Mouse (Mus musculus): ENCODE results near the gene Nedd8. TPM values are rescaled to one million over a fixed set of nuclear protein-coding genes. Genes with fewer than 3 reads are reported as not detected.

The Nedd8 gene
- total RNA-seq, 1 experiment from 2014 or later, result 224 TPM

DNA sequence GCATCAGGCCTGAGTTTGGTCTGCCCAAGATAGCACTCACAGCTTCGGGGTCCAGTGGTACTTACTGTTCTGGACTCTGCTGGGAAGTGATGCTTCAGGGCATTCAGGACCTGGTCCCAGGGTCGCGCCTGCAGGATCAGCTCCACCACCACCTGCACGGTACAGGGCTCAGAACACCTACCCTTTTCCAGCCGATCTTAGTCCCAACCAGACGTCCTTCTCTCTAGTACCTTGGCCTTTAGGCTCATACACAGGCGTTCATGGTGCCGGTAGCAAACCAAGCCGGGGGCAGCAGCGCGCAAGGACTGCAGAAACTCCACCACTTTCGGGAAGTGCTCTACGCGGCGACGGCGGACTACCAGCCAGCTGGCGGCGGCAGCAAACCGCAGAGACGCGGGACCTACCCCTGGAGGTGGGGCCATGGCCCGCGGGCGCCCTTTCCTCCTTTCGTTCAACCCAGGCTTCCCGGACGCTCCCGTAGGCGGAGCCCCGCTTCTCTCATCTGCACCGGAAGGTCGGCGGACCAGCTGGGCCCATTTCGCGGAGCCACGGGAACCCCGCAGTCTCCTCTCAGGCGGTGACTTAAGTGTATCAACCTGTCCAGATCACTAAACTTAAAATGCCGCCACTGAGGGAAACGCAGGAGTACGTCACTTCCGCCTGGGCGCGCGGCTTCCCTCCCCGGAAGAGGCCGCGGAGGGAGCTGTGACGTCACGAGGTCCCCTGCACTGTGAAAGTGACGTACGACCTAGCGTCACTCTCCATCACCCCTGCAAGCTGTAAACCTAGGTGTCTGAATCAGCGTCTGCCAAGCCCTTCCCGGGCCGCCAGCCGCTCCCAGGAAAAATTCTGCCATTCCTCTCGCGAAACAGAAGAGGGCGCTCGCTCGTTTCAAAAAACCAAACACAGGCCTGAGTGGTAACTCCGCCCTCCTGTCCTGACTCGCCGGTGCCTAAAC is 9.5 kb upstream of the Nedd8 start, which contains the start of gene Tinf2:
TSS of gene Tinf2 (minus strand) at position 661 of the 958 bp plus-strand sequence.
- peak; percentile 90 for ATAC-seq (replicated peaks; ENCODE audit: insufficient number of reproducible peaks, low FRiP score, low TSS enrichment, poor library complexity, severe bottlenecking)

DNA sequence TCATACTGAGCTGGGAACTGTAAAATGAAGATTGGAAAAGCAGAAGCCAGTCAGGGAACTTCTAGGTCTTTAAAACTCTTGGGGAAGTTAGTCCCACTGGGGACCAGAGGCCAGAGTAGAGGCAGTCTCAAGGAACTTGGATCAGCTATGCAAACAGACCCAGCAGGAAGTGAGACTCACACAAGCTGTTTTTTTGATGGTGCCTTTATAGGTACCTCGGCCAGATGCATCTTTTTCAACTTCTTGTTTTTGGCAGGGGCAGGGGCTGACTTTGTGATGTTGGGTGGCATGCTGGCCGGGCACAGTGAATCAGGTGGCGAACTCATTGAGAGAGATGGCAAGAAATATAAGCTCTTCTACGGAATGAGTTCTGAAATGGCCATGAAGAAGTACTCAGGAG is 5.7 kb upstream of the Nedd8 start:
- no peak for ATAC-seq (replicated peaks; ENCODE audit: insufficient number of reproducible peaks, low FRiP score, low TSS enrichment, poor library complexity, severe bottlenecking)

DNA sequence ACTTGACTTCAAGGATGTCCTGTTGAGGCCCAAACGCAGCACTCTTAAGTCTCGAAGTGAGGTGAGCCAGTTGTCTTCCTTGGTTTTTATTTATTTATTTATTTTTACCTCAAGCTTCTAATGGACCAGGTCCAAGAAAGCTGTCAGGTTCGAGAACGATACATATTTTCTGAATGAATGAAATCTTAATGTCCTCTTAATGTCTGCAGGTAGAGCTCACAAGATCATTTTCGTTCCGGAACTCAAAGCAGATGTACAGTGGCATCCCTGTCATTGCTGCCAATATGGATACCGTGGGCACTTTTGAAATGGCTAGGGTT is 777 bp upstream of the Nedd8 start:
- no peak for ATAC-seq (replicated peaks; ENCODE audit: insufficient number of reproducible peaks, low FRiP score, low TSS enrichment, poor library complexity, severe bottlenecking)

- peak; percentile 10; the same call in 1 of the 2 replicates for ATAC-seq (replicated peaks; ENCODE audit: insufficient number of reproducible peaks, low FRiP score, low TSS enrichment, poor library complexity, severe bottlenecking)
These were observed 465 bp downstream of the Nedd8 start for GRCm38 (mm10) chr14:55671486-55671832.

GRCm38 (mm10) chr14:55660636-55661035 is 11.3 kb downstream of the Nedd8 start:
- no peak for ATAC-seq (replicated peaks; ENCODE audit: insufficient number of reproducible peaks, low FRiP score, low TSS enrichment, poor library complexity, severe bottlenecking)

DNA sequence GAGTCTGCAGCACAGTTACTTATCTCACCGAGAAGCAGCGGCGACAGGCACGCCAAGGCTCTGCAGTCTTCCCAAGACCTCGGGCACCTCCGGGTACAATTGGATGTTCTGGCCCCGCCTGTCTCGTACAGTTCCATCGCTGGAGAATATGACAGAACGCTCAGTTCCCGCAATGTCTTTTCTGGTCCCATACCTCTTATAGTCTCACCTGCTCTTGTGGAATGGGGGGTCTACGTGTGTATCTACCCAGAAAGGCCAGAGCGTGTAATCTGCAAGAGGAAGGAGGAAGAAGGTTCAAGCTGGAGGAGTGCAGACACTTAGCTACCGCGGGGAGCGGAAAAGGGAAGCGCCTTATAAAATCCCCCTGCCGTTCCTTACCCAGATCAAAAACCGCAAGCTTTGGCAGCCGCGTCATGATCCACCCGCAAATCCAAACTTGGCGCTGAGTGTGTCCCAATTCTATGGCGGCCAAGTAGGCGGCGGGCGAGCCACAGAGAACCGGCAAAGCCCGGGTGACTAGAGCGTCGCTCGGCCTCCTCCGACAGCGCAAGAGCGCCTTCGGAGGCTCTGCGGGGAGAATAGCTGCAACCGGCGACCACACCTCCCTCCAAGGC is 11.9 kb downstream of the Nedd8 start, which contains the start of gene Mdp1:
TSS of gene Mdp1 (minus strand) at position 549 of the 614 bp plus-strand sequence.
- ATAC-seq (replicated peaks; ENCODE audit: insufficient number of reproducible peaks, low FRiP score, low TSS enrichment, poor library complexity, severe bottlenecking), result peak; percentile 95

DNA sequence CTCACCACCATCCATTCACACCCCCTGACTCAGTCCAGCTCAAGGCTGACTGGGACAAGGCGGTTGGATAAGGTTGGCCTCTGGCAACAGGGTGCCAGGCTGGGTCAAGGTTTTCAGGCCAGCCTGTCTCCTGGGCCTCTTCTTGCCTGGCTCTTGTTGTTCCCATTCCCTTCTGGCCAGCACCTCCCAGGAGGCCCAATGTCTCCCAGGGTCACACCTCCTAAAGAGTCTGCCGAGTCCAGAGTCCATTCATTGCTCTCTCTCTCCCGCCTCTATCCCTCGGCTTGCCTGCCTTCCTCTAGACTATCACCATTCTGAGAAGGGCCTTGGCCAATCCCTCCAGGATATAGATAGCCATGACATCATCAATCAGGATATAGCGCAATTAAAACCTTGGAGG is 13.9 kb downstream of the Nedd8 start:
- no peak for ATAC-seq (replicated peaks; ENCODE audit: insufficient number of reproducible peaks, low FRiP score, low TSS enrichment, poor library complexity, severe bottlenecking)

DNA sequence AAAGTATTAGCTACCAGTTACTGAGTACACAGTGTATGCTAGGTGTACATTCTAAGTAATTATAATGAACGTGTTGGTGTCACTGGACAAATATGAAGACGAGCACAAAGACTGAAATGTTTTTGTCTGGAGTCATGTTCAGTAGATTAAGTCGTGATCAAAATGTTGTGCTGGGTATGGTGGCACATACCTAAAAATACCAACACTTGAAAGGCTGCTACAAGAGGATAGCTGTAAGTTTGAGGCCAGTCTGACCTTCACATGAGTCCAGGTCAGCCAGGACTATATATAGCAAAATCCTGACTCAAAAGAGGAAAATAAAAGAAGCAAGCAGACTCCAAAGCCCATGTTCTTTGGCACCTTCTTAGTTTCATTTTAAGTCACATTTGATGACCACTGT is 15.0 kb downstream of the Nedd8 start:
- no peak for ATAC-seq (replicated peaks; ENCODE audit: insufficient number of reproducible peaks, low FRiP score, low TSS enrichment, poor library complexity, severe bottlenecking)

DNA sequence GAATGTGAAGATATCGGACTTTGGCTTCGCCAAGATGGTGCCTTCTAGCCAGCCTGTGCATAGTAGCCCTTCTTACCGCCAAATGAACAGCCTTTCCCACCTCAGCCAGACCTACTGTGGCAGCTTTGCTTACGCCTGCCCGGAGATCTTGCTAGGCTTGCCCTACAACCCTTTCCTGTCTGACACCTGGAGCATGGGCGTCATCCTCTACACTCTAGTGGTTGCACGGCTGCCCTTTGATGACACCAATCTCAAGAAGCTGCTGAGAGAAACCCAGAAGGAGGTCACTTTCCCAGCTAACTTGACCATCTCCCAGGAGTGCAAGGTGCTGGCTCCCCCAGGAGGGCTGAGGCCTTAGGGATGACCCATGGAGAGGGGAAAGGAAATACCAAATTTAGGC is 20.4 kb downstream of the Nedd8 start:
- no peak for ATAC-seq (replicated peaks; ENCODE audit: insufficient number of reproducible peaks, low FRiP score, low TSS enrichment, poor library complexity, severe bottlenecking)

GRCm38 (mm10) chr14:55649884-55650283 is 22.0 kb downstream of the Nedd8 start, which contains the start of gene Tssk4:
Gene Tssk4 (plus strand): TSS chr14:55650184.
- ATAC-seq (replicated peaks; ENCODE audit: insufficient number of reproducible peaks, low FRiP score, low TSS enrichment, poor library complexity, severe bottlenecking), result no peak

DNA sequence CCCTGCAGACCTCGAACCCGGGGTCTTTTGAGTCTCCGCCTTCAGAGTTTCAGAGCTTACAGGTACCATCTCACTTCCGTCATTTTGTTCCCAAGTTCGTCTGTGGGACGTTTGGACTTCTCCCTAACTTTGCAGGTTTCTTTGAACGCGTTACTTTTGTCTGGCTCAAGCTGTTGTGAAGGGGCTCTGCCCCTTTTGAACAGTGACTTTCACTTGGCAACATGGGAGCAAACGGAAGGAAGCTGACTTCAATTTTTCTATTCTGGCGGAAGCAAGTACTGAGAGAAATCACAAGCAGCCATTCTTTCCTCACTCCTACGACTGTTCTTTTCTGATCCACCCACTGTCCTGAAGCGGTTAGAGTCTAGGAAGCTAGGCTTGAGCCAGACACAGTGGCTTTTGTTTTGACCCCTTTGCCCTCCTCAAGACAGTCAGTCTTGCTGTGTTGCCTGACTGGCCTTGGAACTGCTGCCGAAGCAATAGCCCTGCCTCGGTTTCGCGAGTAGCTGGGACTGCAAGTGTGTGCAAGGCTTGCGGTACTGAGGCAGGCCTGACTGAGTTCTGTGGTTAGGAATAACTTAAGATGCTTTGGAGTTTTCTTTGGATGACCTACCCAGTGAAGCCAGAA is 27.5 kb downstream of the Nedd8 start:
- no peak for ATAC-seq (replicated peaks; ENCODE audit: insufficient number of reproducible peaks, low FRiP score, low TSS enrichment, poor library complexity, severe bottlenecking)

GRCm38 (mm10) chr14:55643060-55643907 is 28.6 kb downstream of the Nedd8 start, which contains the start of gene Tm9sf1:
Gene Tm9sf1 (minus strand): TSS chr14:55643806.
- ATAC-seq (replicated peaks; ENCODE audit: insufficient number of reproducible peaks, low FRiP score, low TSS enrichment, poor library complexity, severe bottlenecking), result peak; percentile 78

GRCm38 (mm10) chr14:55642679-55643059 is 29.3 kb downstream of the Nedd8 start:
- ATAC-seq (replicated peaks; ENCODE audit: insufficient number of reproducible peaks, low FRiP score, low TSS enrichment, poor library complexity, severe bottlenecking), result no peak

DNA sequence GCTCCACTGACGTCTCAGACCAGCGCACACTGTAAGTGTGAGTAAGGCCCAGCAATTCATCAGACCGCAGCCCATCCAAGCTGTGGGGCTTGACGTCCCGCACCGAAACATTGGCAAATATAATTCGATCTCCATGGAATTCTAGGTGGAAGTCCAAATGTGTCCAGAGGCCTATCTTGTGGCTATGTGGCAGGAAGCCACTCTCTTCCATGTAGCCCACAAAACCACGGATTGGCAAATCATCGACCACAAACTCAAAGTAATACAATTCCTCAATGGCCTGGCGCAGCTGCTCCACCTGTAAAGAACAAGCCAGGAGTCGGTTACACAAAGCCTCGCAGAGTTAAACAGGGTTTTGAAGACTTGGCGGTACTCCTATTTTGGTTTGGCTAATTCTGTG is 30.6 kb downstream of the Nedd8 start:
- ATAC-seq (replicated peaks; ENCODE audit: insufficient number of reproducible peaks, low FRiP score, low TSS enrichment, poor library complexity, severe bottlenecking), result no peak

GRCm38 (mm10) chr14:55640816-55641215 is 31.1 kb downstream of the Nedd8 start:
- ATAC-seq (replicated peaks; ENCODE audit: insufficient number of reproducible peaks, low FRiP score, low TSS enrichment, poor library complexity, severe bottlenecking), result no peak

DNA sequence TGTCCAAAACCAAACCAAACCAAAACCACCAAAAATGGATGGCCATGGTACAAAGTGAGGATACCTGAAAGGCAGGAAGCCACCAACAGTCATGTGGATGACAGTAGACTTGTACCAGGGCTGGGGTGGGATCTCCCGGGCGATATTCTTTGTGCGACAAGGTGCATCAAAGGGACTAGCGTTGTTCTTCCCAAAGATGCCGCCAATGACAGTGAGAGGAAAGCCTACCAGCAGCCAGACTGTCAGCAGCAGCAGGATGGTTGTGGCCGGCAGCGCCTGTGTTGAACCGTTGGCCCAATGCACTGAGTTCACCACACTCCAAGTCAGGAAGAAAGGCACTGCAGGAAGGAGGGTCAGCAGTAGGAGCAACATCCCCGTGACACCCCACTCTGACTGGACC is 34.1 kb downstream of the Nedd8 start, which contains the start of gene Gm49378:
TSS of gene Gm49378 (minus strand) at position 101 of the 400 bp plus-strand sequence.
- ATAC-seq (replicated peaks; ENCODE audit: insufficient number of reproducible peaks, low FRiP score, low TSS enrichment, poor library complexity, severe bottlenecking), result no peak

- peak; percentile 85 for ATAC-seq (replicated peaks; ENCODE audit: insufficient number of reproducible peaks, low FRiP score, low TSS enrichment, poor library complexity, severe bottlenecking)
These were observed 36.4 kb downstream of the Nedd8 start, which contains the start of gene Ipo4 for GRCm38 (mm10) chr14:55635523-55636007. Gene Ipo4 (minus strand): TSS chr14:55635957.

- ATAC-seq (replicated peaks; ENCODE audit: insufficient number of reproducible peaks, low FRiP score, low TSS enrichment, poor library complexity, severe bottlenecking), result peak; percentile 12; the same call in 1 of the 2 replicates
These were observed 36.9 kb downstream of the Nedd8 start for GRCm38 (mm10) chr14:55634874-55635522.

All from monocyte, adult 5-6 weeks (primary cell).